Mouse (Mus musculus): ENCODE data around the gene Eda.

DNA sequence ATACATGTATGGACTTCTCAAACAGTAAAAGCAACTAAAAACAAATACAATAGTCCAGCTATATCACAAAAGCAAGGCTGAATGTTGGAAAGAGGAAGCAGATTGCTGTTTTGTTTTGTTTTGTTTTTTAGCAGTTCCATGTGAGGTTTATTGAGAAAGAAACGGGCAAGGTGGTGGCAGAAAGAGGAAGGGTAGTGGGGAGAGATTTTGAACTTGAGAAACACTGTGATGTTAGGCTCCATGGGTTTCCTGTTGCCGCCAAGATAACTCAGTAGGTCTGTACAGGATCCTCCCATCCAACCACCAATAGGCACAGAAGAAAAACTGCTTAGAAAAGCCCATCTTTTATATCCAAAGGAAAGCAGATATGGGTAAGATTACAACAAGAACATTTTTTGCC is 365.3 kb downstream of the Eda start:
- TF ChIP-seq POLR2A (IDR thresholded peaks at IDR 0.05; ENCODE audit: borderline replicate concordance, extremely low read depth, low read depth, low read length), result no peak
- no peak for TF ChIP-seq CTCF (IDR thresholded peaks at IDR 0.05; ENCODE audit: insufficient read depth, low read length)

All from lung, adult 2 months (tissue).